Mouse (Mus musculus) CD4-positive, CD25-positive, alpha-beta regulatory T cell, adult 2 months (primary cell): ENCODE data around the gene Katnal1.

ENCODE experiments used
- DNase-seq: peaks from one replicate; pipeline ENCODE4 v3.0.0-alpha.2; 2012; ENCODE audit warnings: low read depth, low spot score

Gene Katnal1

DNA sequence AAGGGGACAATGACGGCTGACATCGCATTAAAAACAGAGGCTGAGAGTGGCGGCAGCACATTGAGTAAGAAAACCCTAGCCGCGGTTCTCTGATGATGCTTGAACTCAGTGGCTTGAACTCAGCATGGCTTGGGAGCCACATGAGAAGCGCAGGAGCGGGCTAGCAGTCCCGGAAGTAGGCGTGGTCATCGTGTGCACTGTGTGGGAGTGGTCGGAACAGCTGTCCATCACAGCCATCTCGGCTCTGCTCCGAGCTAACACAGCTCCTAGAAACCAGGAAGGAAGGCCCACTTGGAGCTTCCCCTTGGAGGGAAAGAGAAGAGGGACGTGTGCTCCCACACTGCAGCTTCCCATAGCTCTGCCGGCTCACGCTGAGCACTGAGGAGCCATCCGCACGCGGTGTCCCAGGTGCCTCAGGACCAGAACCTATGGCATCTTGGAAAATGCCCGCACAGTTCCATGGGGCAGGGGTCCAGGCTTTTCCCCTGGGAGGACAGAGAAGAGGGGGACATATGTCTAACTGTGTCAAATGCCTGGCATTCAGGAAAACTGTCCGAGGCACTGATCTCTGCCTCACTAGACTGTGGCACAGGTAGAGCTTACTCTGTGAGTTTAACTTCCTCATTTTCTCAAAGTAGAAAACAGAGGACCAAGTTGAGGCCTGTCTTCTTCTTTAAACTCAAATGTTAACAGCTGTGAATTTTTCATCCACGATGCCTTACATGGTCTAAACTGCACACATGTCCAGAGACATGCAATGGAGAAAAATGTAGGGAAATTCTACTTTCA lies 43.1 kb downstream of the Katnal1 start:
- peak; percentile 78 for DNase-seq

GRCm38 (mm10) chr5:148883671-148884070 lies 45.4 kb downstream of the Katnal1 start:
- DNase-seq = no peak

DNA sequence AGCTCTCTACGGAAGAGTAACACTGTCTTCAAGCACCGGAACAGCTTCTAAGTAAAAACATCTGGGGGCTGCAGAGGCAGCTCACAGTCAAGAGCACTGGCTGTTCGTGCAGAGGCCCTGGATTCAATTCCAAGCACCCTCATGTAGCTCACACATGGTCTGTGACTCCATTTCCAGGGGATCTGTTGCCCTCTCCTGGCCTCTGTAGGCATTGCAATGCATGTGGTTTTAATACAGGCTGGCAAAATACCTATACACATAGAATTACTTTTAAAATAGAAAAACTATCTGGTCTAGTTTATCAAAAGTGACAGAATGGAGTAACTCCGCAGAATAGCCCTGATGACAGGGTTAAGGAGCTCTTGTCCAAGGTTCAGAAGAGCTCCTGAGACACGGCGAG lies 49.9 kb downstream of the Katnal1 start:
- peak; percentile 57 for DNase-seq

- DNase-seq = no peak
These were observed 56.0 kb downstream of the Katnal1 start for GRCm38 (mm10) chr5:148873116-148873515.

DNA sequence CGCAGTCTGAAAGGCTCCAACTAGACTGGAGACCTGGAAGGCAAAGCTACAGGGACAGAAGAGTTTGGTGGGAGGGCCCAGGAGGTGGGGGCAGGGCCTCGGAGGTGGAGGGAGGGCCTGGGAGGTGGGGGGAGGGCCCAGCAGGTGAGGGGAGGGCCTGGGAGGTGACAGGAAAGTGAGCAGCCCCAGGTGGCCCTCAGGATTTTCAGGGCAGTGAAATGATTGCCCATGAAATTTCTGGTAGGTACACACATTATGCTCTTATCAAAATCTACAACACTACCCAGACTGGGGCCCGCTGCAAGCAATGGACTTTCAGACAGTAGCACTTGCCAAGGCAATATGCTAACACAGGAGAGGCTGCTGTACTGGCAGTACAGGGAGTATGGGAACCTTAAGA lies 59.5 kb downstream of the Katnal1 start:
- no peak for DNase-seq

DNA sequence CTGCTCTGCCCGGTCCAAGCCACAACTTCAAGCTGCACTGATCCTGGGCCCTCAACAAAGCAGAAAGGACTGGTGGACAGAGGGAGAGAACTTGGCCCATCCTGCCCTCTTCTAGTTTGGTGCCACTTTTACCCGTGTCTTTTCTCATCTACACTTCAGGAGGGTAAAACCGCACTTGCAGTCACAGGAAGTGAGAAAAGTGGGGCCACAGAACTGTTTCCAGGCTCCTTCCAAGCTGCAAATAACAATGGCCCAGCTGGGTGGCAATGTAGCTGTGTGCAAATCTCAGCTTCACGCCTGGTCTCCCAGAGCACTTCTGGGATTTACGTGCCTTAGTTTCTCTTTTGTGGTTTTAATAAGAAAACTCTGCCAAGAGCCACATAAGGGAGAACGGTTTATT lies 61.4 kb downstream of the Katnal1 start:
- DNase-seq = peak; percentile 72

DNA sequence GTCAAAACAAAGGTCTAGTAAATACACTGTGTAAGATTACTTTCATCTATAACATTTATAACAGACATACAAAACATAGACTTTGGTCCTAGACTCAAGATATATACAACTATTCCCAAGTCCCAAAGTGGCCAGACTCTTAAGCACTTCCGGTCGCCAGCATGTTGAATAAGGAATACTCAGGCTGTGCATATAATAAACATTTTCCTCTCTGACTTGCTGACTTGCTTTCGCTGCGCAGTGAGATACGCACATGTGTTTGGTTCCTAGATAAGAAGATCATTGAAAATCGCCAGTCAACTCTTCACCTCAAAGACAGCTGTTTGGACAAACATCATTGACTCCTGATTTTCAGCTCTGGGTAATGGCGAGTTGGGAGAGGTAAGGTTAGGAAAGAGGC lies 61.9 kb downstream of the Katnal1 start:
- DNase-seq = peak; percentile 17

DNA sequence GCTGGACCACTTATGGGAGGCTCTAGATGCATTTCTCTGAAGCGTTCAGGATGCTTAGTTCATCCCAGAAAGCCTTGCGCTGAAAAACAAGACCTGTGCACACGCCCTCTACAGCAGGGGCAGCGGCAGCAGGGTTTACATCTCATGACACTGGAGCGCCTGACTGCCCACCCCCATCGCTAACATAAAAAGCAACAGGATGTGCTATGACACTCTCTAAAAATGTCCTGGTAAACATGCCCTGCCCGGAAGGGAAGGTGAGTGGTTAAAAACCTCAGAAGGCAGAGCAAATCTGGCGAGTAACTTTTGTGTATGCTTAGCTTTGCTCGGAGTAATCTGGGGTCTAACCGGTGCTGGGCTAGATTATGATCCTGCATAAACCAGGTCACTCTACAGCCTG lies 62.5 kb downstream of the Katnal1 start:
- DNase-seq = peak; percentile 84

GRCm38 (mm10) chr5:148863409-148863808 lies 65.7 kb downstream of the Katnal1 start:
- DNase-seq = no peak

DNA sequence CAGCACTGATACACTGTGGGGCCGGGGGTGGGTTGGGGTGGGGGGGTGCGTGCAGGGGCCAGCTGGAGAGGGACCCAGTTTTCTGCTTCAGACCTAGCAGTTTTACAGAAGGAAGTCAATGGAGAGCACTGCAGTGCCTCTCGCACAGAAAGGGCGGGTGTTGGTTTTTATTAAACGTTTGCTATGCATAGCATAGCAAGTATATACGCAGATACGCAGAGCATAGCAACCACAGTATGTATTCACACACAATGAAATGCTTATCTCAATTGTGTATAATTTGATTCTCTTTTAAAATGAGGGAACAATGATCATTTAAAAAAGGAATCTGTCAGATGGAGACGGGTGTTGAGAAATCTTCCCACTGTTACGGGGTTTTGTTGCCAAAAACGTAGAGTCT lies 66.3 kb downstream of the Katnal1 start:
- DNase-seq = no peak

DNA sequence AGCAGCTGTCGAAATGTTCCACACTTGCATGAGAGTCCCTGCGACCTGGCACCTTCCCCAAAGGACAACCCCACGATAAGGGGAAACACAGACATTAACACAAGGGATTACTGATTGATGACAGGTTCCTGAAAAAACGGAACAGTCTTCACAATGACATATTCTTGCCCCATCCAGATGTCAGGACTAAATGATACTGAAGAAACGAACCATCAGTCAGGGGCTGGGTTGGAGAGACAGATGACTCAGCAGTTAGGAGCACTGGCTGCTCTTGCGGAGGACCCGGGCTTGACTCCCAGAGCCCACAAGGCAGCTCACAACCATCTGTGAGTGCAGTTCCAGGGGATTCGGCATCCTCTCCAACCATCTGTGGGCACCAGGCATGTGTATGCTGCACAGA lies 67.0 kb downstream of the Katnal1 start:
- DNase-seq = no peak

GRCm38 (mm10) chr5:148857522-148857921 lies 71.6 kb downstream of the Katnal1 start:
- DNase-seq = no peak

GRCm38 (mm10) chr5:148855047-148855446 lies 74.1 kb downstream of the Katnal1 start:
- no peak for DNase-seq

GRCm38 (mm10) chr5:148854166-148854565 lies 75.0 kb downstream of the Katnal1 start:
- DNase-seq = peak; percentile 17

GRCm38 (mm10) chr5:148849516-148849915 lies 79.6 kb downstream of the Katnal1 start:
- DNase-seq = no peak

- peak; percentile 64 for DNase-seq
These were observed 82.1 kb downstream of the Katnal1 start for GRCm38 (mm10) chr5:148847032-148847431.

GRCm38 (mm10) chr5:148837069-148837468 lies 92.1 kb downstream of the Katnal1 start:
- peak; percentile 24 for DNase-seq

DNA sequence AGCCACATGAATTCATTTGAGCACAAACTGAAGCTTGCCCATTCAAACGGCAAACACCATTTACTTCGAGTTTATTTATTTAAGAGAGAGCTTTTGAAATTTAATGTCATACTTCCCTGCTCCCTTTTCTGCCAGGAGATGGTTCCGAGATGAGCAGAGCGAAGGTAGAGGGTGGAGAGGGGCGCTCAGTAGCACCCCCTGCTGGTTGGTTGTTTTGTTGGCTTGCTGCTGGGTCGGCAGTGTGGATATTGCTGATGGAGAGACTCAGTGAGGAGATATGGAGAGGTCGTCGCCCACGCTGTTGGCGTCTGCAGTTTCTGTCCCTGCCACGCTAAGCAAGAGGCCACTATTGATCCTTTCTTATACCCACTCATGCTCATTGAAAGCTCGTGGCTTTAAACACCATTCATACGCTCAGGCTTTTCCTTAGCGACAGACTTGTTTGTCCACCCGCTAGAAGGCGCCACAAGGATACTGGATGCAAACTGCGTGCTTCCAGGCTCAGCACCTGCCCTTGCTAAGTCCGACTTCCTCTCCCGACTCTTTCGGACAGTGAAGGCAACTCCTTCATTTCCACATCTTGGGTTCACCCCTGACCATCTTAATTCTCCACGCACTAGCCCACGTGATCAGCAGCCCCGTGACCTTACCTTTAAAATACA lies 97.4 kb downstream of the Katnal1 start:
- DNase-seq = peak; percentile 87

GRCm38 (mm10) chr5:148831141-148831547 lies 98.0 kb downstream of the Katnal1 start:
- no peak for DNase-seq

DNA sequence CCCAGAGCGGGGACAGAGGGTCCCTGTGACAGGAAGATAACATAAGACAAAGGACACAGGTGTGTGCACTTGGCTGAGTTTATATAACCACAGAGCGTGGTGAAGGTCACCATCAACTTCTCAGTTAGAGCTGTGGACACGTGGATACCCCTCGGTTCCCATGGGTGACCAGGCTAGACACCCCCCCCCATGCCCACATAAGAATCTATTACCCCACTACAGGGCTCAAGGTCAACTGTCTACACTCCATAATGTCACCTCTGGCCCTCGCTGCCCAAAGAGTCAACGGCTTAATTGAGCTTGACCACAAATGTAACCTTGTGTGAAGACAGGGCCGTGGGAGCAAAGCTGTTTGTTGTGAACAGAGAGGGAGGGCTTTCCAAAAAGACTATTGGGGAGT lies 103.4 kb downstream of the Katnal1 start:
- DNase-seq = no peak

DNA sequence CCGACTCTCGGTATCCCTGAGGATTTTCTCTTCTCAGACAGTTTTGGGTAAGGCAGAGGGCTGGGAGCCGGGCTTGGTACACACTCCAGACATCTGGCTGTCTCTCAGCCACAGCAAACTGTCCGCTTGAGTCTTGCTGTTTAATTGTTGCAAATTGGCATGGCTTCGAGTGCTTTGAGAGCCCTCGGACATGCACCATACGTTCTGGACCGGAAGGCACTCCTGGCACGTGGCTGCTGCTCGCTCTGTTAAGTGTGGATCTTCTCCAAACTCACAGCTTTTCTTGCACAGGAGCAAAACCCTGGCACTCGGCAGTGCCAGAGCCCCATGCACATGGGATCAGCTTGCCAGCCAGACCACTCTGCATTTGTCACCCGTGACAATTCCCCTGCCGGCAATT lies 106.3 kb downstream of the Katnal1 start:
- DNase-seq = no peak
